8 mouse cellular contexts compared by ENCODE assay signal in the genomic region with DNA sequence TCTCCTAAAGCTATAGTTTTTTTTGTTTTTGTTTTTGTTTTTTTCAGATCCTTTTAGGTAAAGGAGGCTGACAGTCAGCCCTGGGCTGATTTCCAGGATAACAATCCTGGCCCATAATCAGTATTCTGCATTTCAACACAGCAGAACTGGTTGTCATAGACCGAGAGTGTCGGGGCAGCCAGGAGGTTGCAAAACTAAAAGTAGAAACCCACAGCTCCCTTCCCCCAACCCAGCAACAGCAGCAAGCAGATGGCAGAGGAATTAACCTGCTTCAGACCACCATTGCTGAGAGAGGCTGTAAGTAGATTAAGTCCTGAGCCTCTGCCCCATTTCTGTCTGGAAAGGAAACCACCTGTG. TPM values are rescaled to one million over a fixed set of nuclear protein-coding genes. Genes with fewer than 3 reads are reported as not detected.
DNase-seq lines count a peak whose midpoint lies in the region.

No protein-coding gene starts in this region.

- peak; percentile 29 for DNase-seq in urinary bladder, postnatal 14 days (ENCODE audit: low spot score)
- no peak for DNase-seq in urinary bladder, postnatal 10 days (ENCODE audit: low spot score)
- peak; percentile 17 for DNase-seq in embryo, embryonic 11 days
- DNase-seq in heart, adult 8-10 months (ENCODE audit: low spot score): peak; percentile 41
- DNase-seq in kidney, postnatal 10 days: peak; percentile 33
- peak; percentile 69 for DNase-seq in lung, postnatal 25 days (ENCODE audit: low spot score)
- DNase-seq in spleen, postnatal 36 days (ENCODE audit: low spot score in 2 of 2): peak; percentile 65 to 71
- DNase-seq in left cerebral cortex, postnatal 25 days (ENCODE audit: low spot score in 2 of 2): no peak

- intact Hi-C loops in left cerebral cortex, postnatal 25 days (cut with DNase I): no loop called here

RNA-seq across cellular contexts. Expression of a gene that starts 1.0 kb away (rescaled TPM):
- 100 to 1,000 TPM; 277 to 295 (median 286) TPM for total RNA-seq in heart, adult 8-10 months (2022)
- 10 to 100 TPM; 22.0 to 26.8 TPM for total RNA-seq in left cerebral cortex, postnatal 25 days (2021)

RNA-seq across cellular contexts. Expression of a gene that starts 11.1 kb away (rescaled TPM):
- total RNA-seq in heart, adult 8-10 months (2022): not detected
- not detected for total RNA-seq in left cerebral cortex, postnatal 25 days (2021)

RNA-seq across cellular contexts. Expression of a gene that starts 44.4 kb away (rescaled TPM):
- under 1 TPM in 2 of 4 experiments, not detected in 2; 0.22 TPM for total RNA-seq in heart, adult 8-10 months (2022)
- not detected for total RNA-seq in left cerebral cortex, postnatal 25 days (2021)

Comparison
In these comparisons a context has a peak if more than half of its experiments do, and no peak if none do; other contexts are left out.
1. DNase-seq: peak in urinary bladder, postnatal 14 days (single experiment), embryo, embryonic 11 days (single experiment), heart, adult 8-10 months (single experiment), kidney, postnatal 10 days (single experiment), lung, postnatal 25 days (single experiment) and spleen, postnatal 36 days (2 of 2); none in urinary bladder, postnatal 10 days (single experiment) and left cerebral cortex, postnatal 25 days (0 of 2).
2. RNA of a gene that starts 1.0 kb away (total RNA-seq): 277 to 295 TPM in heart, adult 8-10 months; 22.0 to 26.8 TPM in left cerebral cortex, postnatal 25 days; every median in the first group is over 4 times any median in the second.